Mouse (Mus musculus) heart, embryonic 16.5 days (tissue): ENCODE data around the gene Egfl8. TPM values are rescaled to one million over a fixed set of nuclear protein-coding genes. Genes with fewer than 3 reads are reported as not detected.

Experiments
- ATAC-seq: fragments of 200-750 bp; cut with Nextera tagmentation; replicated peaks from 2 replicates; pipeline ENCODE4 v1.8.0; 2017; ENCODE audit warnings: moderate number of reproducible peaks; ENCODE audit not compliant: insufficient read depth, low FRiP score; ENCODE audit errors: extremely low read depth
- H3K27ac ChIP-seq: fragments of 300-500 bp; sonication (generic); 2 replicates; pipeline ENCODE4 v1.5.1; 2014; ENCODE audit warnings: mild to moderate bottlenecking, low read length, control low read depth, moderate library complexity
- H3K27me3 ChIP-seq: fragments of 300-500 bp; sonication (generic); 2 replicates; pipeline ENCODE4 v1.6.1; 2014; ENCODE audit warnings: low read length, mixed read lengths; ENCODE audit not compliant: control insufficient read depth, insufficient read depth
- H3K36me3 ChIP-seq: fragments of 300-500 bp; sonication (generic); 2 replicates; pipeline ENCODE4 v1.6.1; 2014; ENCODE audit not compliant: control insufficient read depth, insufficient read depth
- H3K4me1 ChIP-seq: fragments of 300-500 bp; sonication (generic); 2 replicates; pipeline ENCODE4 v1.6.1; 2014; ENCODE audit warnings: low read length, mixed read lengths; ENCODE audit not compliant: control insufficient read depth, insufficient read depth
- H3K4me2 ChIP-seq: fragments of 300-500 bp; sonication (generic); 2 replicates; pipeline ENCODE4 v1.6.1; 2014; ENCODE audit warnings: low read depth, mild to moderate bottlenecking, control low read depth, low read length
- H3K4me3 ChIP-seq: fragments of 300-500 bp; sonication (generic); 2 replicates; pipeline ENCODE4 v1.5.1; 2014; ENCODE audit warnings: mild to moderate bottlenecking, control low read depth, low read length
- H3K9ac ChIP-seq: fragments of 300-500 bp; sonication (generic); 2 replicates; pipeline ENCODE4 v1.6.1; 2014; ENCODE audit warnings: low read length, control low read depth
- H3K9me3 ChIP-seq: fragments of 300-500 bp; sonication (generic); replicated peaks from 2 replicates; pipeline ENCODE4 v1.6.1; 2016; ENCODE audit warnings: low read length; ENCODE audit not compliant: control insufficient read depth
- WGBS: fragments of 180-500 bp; shearing (Covaris S2); extraction: QIAGEN DNeasy Blood & Tissue Kit; methylation state at CpG from one replicate; pipeline ENCODE4 v1.1.7; 2014; 5-methylcytosine and 5-hydroxymethylcytosine counted together
- polyA plus RNA-seq: library from polyadenylated mRNA; unstranded; fragments of >200 nt; fragmentation: Nextera tagmentation; extraction: Ambion mirVana; gene quantifications from 2 replicates; pipeline ENCODE4 v1.2.1, GENCODE M21; 2015

The Egfl8 gene
- polyA plus RNA-seq, 1 experiment from 2014 or later, result 2.0 TPM

DNA sequence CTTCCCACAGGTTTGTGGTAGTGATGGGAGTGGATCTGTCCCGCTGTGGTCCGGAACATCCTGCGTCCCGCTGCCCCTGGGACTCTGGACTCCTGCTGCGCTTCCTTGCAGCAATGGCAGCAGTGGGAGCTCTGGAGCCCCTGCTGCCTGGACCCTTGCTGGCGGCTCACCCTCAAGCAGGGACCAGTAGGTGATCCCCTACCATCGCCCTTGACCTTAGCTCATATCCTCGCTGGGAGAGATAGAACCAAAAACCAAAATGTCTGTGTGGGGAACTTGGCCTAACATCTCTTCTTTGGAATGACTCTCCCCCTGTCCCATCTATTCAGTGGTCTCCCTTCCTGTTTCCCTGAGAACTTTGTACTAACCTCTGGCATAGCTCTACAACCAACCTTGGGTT is 32.0 kb downstream of the Egfl8 start:
- no peak overlapping the region for H3K4me3 ChIP-seq
- H3K9ac ChIP-seq, result no peak overlapping the region
- WGBS, result 89% methylated on average over 8 of the region's 8 CpGs
- ATAC-seq, result no peak
- no peak overlapping the region for H3K27ac ChIP-seq
- H3K9me3 ChIP-seq, result no peaks in the 10 kb centered on the region
- peaks cover 17% of the 10 kb centered on the region for H3K4me1 ChIP-seq
- H3K36me3 ChIP-seq, result no peaks in the 10 kb centered on the region
- no peak overlapping the region for H3K4me2 ChIP-seq
- H3K27me3 ChIP-seq, result no peaks in the 10 kb centered on the region

DNA sequence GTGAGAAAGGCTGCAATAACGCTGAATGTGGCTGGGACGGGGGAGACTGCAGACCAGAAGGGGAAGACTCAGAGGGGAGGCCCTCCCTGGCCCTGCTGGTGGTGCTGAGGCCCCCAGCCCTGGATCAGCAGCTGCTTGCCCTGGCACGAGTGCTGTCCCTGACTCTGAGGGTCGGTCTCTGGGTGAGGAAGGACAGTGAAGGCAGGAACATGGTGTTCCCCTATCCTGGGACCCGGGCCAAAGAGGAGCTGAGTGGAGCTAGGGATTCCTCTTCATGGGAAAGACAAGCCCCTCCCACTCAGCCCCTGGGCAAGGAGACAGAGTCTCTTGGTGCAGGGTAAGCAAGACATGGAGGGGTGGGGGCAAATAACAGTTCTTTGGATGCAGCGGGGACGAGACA is 32.4 kb downstream of the Egfl8 start:
- WGBS, result 64% methylated on average over 7 of the region's 7 CpGs
- H3K4me1 ChIP-seq, result peaks cover 14% of the 10 kb centered on the region
- no peak for ATAC-seq
- H3K9ac ChIP-seq, result no peak overlapping the region
- no peaks in the 10 kb centered on the region for H3K27me3 ChIP-seq
- H3K4me2 ChIP-seq, result no peak overlapping the region
- no peak overlapping the region for H3K4me3 ChIP-seq
- no peak overlapping the region for H3K27ac ChIP-seq
- H3K36me3 ChIP-seq, result no peaks in the 10 kb centered on the region
- H3K9me3 ChIP-seq, result no peaks in the 10 kb centered on the region

DNA sequence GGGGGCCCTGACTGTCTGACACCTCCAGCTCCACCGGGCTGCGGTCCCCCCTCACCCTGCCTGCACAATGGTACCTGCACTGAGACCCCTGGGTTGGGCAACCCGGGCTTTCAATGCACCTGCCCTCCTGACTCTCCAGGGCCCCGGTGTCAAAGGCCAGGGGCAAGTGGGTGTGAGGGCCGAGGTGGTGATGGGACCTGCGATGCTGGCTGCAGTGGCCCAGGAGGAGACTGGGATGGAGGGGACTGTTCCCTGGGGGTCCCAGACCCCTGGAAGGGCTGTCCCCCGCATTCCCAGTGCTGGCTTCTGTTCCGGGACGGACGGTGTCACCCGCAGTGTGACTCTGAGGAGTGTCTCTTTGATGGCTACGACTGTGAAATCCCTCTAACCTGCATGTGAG is 33.2 kb downstream of the Egfl8 start:
- H3K4me3 ChIP-seq, result no peak overlapping the region
- ATAC-seq, result no peak
- no peaks in the 10 kb centered on the region for H3K9me3 ChIP-seq
- H3K4me2 ChIP-seq, result no peak overlapping the region
- no peaks in the 10 kb centered on the region for H3K36me3 ChIP-seq
- no peak overlapping the region for H3K27ac ChIP-seq
- no peaks in the 10 kb centered on the region for H3K27me3 ChIP-seq
- peaks cover 9% of the 10 kb centered on the region for H3K4me1 ChIP-seq
- no peak overlapping the region for H3K9ac ChIP-seq
- WGBS, result 81% methylated on average over 12 of the region's 12 CpGs

DNA sequence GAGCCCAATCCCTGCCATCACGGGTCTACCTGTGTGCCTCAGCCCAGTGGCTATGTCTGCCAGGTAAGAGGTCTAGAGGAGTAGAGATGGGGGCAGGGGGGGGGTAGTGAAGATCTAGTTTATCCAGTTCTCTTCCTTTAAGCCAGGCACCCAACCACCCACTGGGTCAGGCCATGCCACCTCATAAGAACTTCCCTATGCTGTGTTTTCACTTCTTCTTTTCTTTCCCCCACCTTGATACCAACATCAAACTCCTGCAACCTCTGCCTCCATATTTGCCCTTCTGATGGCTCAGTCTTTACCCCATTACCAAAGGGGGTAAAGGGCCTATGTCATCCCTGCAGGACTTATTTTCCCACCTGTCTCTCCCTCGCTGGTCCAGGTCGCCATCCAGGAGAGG is 37.7 kb downstream of the Egfl8 start:
- H3K9me3 ChIP-seq, result no peaks in the 10 kb centered on the region
- no peaks in the 10 kb centered on the region for H3K36me3 ChIP-seq
- 87% methylated on average over 3 of the region's 3 CpGs for WGBS
- no peaks in the 10 kb centered on the region for H3K27me3 ChIP-seq
- H3K4me3 ChIP-seq, result no peak overlapping the region
- no peak overlapping the region for H3K9ac ChIP-seq
- no peak overlapping the region for H3K27ac ChIP-seq
- ATAC-seq, result no peak
- no peaks in the 10 kb centered on the region for H3K4me1 ChIP-seq
- H3K4me2 ChIP-seq, result no peak overlapping the region

DNA sequence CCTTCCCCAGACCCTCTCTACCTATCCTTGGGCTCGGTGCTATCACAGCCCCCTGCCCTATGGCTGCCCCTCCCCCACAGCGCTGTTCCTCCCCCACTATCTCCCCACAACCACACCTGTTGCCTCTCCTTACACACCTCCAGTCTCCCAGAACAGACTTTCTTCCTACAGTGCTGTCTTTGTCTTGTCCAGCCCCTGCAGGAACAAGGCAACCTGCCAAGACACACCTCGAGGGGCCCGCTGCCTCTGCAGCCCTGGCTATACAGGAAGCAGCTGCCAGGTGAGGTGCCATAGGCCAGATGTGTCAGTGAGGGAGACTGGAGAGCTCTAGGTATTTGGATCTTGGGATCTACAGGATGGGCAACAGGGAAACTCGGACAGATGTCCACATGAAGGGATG is 39.2 kb downstream of the Egfl8 start:
- H3K27ac ChIP-seq, result no peak overlapping the region
- no peak overlapping the region for H3K9ac ChIP-seq
- no peaks in the 10 kb centered on the region for H3K27me3 ChIP-seq
- ATAC-seq, result no peak
- no peak overlapping the region for H3K4me3 ChIP-seq
- no peak overlapping the region for H3K4me2 ChIP-seq
- no peaks in the 10 kb centered on the region for H3K36me3 ChIP-seq
- WGBS, result 59% methylated on average over 5 of the region's 5 CpGs
- H3K9me3 ChIP-seq, result no peaks in the 10 kb centered on the region
- H3K4me1 ChIP-seq, result no peaks in the 10 kb centered on the region

DNA sequence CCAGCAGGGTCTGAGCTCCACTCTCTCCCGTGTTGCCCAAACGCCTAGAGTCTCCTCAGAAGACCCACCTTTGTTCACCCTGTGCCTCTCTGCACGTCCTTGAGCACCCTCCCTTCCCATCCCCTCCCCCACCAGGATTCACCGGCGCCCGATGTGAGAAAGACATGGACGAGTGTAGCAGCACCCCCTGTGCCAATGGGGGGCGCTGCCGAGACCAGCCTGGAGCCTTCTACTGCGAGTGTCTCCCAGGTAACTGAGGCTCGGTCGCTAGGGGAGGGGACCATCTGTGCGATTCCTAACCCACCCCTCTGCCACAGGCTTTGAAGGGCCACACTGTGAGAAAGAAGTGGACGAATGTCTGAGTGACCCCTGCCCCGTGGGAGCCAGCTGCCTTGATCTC is 43.4 kb downstream of the Egfl8 start:
- H3K4me2 ChIP-seq, result no peak overlapping the region
- no peak overlapping the region for H3K9ac ChIP-seq
- 22% methylated on average over 15 of the region's 15 CpGs for WGBS
- H3K27ac ChIP-seq, result no peak overlapping the region
- H3K4me1 ChIP-seq, result no peaks in the 10 kb centered on the region
- H3K9me3 ChIP-seq, result no peaks in the 10 kb centered on the region
- H3K36me3 ChIP-seq, result no peaks in the 10 kb centered on the region
- no peak overlapping the region for H3K4me3 ChIP-seq
- ATAC-seq, result no peak
- H3K27me3 ChIP-seq, result no peaks in the 10 kb centered on the region; the same call in 1 of the 2 replicates

DNA sequence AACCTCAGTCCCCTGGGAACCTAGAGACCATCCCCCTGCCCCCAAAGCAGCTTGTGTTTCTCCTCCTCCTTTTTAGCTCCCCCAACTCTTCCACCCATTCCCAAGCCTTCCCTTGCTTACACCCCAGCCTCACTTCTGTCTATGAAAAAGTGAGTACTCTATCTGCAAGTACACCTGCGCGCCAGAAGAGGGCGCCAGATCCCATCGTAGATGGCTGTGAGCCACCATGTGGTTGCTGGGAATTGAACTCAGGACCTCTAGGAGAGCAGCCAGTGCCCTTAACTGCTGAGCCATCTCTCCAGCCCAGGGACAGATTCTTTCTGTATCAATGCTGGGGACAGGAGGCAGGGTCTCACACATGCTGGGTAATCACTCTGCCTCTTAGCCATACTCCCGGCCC is 43.9 kb downstream of the Egfl8 start:
- H3K4me2 ChIP-seq, result no peak overlapping the region
- H3K4me3 ChIP-seq, result no peak overlapping the region
- no peak overlapping the region for H3K9ac ChIP-seq
- H3K27ac ChIP-seq, result no peak overlapping the region
- no peaks in the 10 kb centered on the region for H3K36me3 ChIP-seq
- ATAC-seq, result no peak
- H3K9me3 ChIP-seq, result no peaks in the 10 kb centered on the region
- H3K27me3 ChIP-seq, result no peaks in the 10 kb centered on the region; the same call in 1 of the 2 replicates
- no peaks in the 10 kb centered on the region for H3K4me1 ChIP-seq
- WGBS, result 14% methylated on average over 5 of the region's 5 CpGs

DNA sequence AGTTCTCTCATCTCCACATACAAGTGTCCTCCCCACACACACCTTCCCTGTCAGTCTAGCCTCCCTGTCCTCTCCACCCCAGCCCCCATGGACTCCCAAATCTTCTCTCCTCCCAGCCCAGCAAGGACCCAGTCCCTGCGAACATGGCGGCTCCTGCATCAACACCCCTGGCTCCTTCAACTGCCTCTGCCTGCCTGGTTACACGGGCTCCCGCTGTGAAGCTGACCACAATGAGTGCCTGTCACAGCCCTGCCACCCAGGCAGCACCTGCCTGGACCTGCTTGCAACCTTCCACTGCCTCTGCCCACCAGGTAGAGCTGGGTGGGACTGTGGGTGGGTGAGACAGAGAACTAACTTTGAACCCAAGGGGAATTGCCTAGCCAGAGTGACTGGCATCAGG is 45.9 kb downstream of the Egfl8 start:
- Histone ChIP-seq H3K4me3 (no peak overlapping the region), H3K4me2 (no peak overlapping the region), H3K27ac (no peak overlapping the region), H3K9me3 (no peaks in the 10 kb centered on the region), H3K9ac (no peak overlapping the region), H3K4me1 (no peaks in the 10 kb centered on the region), H3K27me3 (no peaks in the 10 kb centered on the region; the same call in 1 of the 2 replicates), H3K36me3 (0 out of 2 replicates have a peak, but pooled peaks cover 2% of the 10 kb centered on the region)
- WGBS, result 63% methylated on average over 4 of the region's 4 CpGs
- ATAC-seq, result no peak

DNA sequence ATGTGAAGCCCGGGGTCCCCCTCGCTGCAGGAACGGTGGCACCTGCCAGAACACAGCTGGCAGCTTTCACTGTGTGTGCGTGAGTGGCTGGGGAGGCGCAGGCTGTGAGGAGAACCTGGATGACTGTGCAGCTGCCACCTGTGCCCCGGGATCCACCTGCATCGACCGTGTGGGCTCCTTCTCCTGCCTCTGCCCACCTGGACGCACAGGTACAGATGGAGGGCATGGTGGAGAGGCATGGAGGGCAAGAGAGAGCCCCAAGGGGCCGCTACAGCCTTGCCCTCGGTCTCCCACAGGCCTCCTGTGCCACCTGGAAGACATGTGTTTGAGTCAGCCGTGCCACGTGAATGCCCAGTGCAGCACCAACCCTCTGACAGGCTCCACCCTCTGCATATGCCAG is 47.4 kb downstream of the Egfl8 start:
- peaks cover 8% of the 10 kb centered on the region for H3K4me1 ChIP-seq
- no peak overlapping the region for H3K4me3 ChIP-seq
- 0 out of 2 replicates have a peak, but pooled peaks cover 2% of the 10 kb centered on the region for H3K36me3 ChIP-seq
- no peak for ATAC-seq
- no peak overlapping the region for H3K9ac ChIP-seq
- H3K4me2 ChIP-seq, result no peak overlapping the region
- no peaks in the 10 kb centered on the region; the same call in 1 of the 2 replicates for H3K27me3 ChIP-seq
- H3K27ac ChIP-seq, result no peak overlapping the region
- H3K9me3 ChIP-seq, result no peaks in the 10 kb centered on the region
- WGBS, result 75% methylated on average over 13 of the region's 13 CpGs

DNA sequence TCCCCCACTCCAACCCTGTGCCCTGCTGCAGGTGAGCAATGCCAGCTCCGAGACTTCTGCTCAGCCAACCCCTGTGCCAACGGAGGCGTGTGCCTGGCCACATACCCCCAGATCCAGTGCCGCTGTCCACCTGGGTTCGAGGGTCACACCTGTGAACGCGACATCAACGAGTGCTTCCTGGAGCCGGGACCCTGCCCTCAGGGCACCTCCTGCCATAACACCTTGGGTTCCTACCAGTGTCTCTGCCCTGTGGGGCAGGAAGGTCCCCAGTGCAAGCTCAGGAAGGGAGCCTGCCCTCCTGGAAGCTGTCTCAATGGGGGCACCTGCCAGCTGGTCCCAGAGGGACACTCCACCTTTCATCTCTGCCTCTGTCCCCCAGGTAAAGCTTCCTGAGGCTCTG is 48.5 kb downstream of the Egfl8 start:
- no peak overlapping the region for H3K9ac ChIP-seq
- no peaks in the 10 kb centered on the region for H3K9me3 ChIP-seq
- H3K36me3 ChIP-seq, result 0 out of 2 replicates have a peak, but pooled peaks cover 2% of the 10 kb centered on the region
- WGBS, result 64% methylated on average over 9 of the region's 9 CpGs
- H3K4me1 ChIP-seq, result peaks cover 8% of the 10 kb centered on the region
- no peak overlapping the region for H3K4me3 ChIP-seq
- no peak for ATAC-seq
- H3K27me3 ChIP-seq, result no peaks in the 10 kb centered on the region; the same call in 1 of the 2 replicates
- no peak overlapping the region for H3K27ac ChIP-seq
- no peak overlapping the region for H3K4me2 ChIP-seq
